Mouse (Mus musculus) limb, embryonic 11.5 days (tissue): ENCODE measurements at regions not wholly inside any gene's neighbourhood (a gene's known extent, or its start where the extent isn't known, plus 50 kb on each side); places are given as distances from the start of the nearest gene placed in this dataset.

Source experiments
- ATAC-seq: fragments of 200-750 bp; cut with Nextera tagmentation; 2 replicates; pipeline ENCODE4 v1.8.0; 2017; ENCODE audit warnings: low read depth; ENCODE audit not compliant: insufficient number of reproducible peaks, low FRiP score, low TSS enrichment
- DNase-seq: peaks from one replicate; pipeline ENCODE4 v3.0.0-alpha.2; 2015; ENCODE audit warnings: low spot score
- H3K27ac ChIP-seq: fragments of 300-500 bp; sonication (generic); replicated peaks from 2 replicates; pipeline ENCODE4 v1.5.1; 2014; ENCODE audit warnings: low read depth, mild to moderate bottlenecking, low read length
- H3K27me3 ChIP-seq: fragments of 300-500 bp; sonication (generic); 2 replicates; pipeline ENCODE4 v1.6.1; 2014; ENCODE audit warnings: mild to moderate bottlenecking, low read length, mixed read lengths; ENCODE audit not compliant: control insufficient read depth, insufficient read depth
- H3K36me3 ChIP-seq: fragments of 300-500 bp; sonication (generic); 2 replicates; pipeline ENCODE4 v1.6.1; 2014; ENCODE audit warnings: mild to moderate bottlenecking, low read length, moderate library complexity, mixed read lengths; ENCODE audit not compliant: control insufficient read depth, insufficient read depth
- H3K4me1 ChIP-seq: fragments of 300-500 bp; sonication (generic); 2 replicates; pipeline ENCODE4 v1.6.1; 2014; ENCODE audit warnings: low read length, mixed read lengths; ENCODE audit not compliant: control insufficient read depth, insufficient read depth
- H3K4me2 ChIP-seq: fragments of 300-500 bp; sonication (generic); 2 replicates; pipeline ENCODE4 v1.6.1; 2014; ENCODE audit warnings: low read depth, mild to moderate bottlenecking, moderate library complexity; ENCODE audit not compliant: severe bottlenecking
- H3K4me3 ChIP-seq: fragments of 300-500 bp; sonication (generic); 2 replicates; pipeline ENCODE4 v1.5.1; 2014; ENCODE audit warnings: low read depth, low read length
- H3K9ac ChIP-seq: fragments of 300-500 bp; sonication (generic); 2 replicates; pipeline ENCODE4 v1.6.1; 2014; ENCODE audit warnings: mild to moderate bottlenecking, low read length
- H3K9me3 ChIP-seq: fragments of 300-500 bp; sonication (generic); 2 replicates; pipeline ENCODE4 v1.6.1; 2016; ENCODE audit warnings: low read length; ENCODE audit not compliant: control insufficient read depth
- WGBS: fragments of 180-500 bp; shearing (Covaris S2); extraction: QIAGEN DNeasy Blood & Tissue Kit; methylation state at CpG from one replicate; pipeline ENCODE4 v1.1.7; 2014; 5-methylcytosine and 5-hydroxymethylcytosine counted together

- H3K36me3 ChIP-seq = no peaks in the 10 kb centered on the region
- no peak overlapping the region for H3K27ac ChIP-seq
- no peak overlapping the region for H3K4me2 ChIP-seq
- no peaks in the 10 kb centered on the region for H3K4me1 ChIP-seq
- no peak overlapping the region for H3K4me3 ChIP-seq
- 83% methylated on average over 2 of the region's 2 CpGs for WGBS
- H3K9ac ChIP-seq = no peak overlapping the region
- ATAC-seq = no peak
- no peaks in the 10 kb centered on the region for H3K27me3 ChIP-seq
- no peak for DNase-seq
- H3K9me3 ChIP-seq = no peaks in the 10 kb centered on the region
Observed at GRCm38 (mm10) chr15:94032957-94033356, 432.3 kb downstream of the Adamts20 start.

GRCm38 (mm10) chr15:94025996-94026696, 430.5 kb upstream of the Prickle1 start:
- ATAC-seq = no peak
- H3K4me2 ChIP-seq = no peak overlapping the region
- no peaks in the 10 kb centered on the region for H3K36me3 ChIP-seq
- peaks cover 5% of the 10 kb centered on the region; the same call in 1 of the 2 replicates for H3K4me1 ChIP-seq
- H3K9me3 ChIP-seq = no peaks in the 10 kb centered on the region
- 39% methylated on average over 16 of the region's 16 CpGs for WGBS
- no peaks in the 10 kb centered on the region for H3K27me3 ChIP-seq
- peak; percentile 46 for DNase-seq
- no peak overlapping the region for H3K4me3 ChIP-seq
- no peak overlapping the region for H3K9ac ChIP-seq
- H3K27ac ChIP-seq = no peak overlapping the region; the same call in 1 of the 2 replicates

DNA sequence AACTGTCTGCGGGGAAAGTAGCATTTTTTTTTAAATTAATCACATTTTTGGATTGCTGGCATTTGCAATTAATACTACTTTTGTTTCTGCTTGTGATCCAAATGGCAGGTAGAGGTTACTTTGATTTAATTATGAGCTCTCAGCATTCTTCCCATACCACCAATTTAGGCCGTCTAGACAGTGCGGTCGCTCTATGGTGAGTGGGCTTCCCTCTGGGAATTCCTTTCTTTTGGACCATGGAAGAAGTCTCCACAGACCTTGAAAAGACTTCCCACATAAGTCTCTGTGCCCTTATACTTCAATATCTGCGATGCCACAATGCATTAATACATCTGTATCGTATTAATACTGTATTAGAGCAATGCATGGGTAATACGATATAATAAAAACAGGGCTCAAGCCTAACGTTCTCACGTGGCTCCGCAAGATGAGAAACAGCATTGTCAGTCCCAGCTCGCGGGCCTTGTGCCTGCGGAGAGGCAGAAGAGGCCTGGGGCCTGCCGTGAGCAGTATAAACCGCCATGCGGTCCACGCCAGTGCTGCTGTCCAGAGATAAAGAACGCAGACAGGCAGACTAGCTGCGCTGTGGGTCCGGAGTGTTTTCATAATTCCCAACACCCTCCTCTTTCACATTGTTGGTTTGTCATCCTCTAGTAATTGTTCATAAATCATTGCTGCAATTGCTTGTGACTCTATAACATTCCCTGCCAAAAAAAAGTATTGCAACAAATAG, 429.7 kb upstream of the Prickle1 start:
- DNase-seq (peak; percentile 61), ATAC-seq (no peak)
- H3K27ac ChIP-seq = no peak overlapping the region
- H3K4me2 ChIP-seq = no peak overlapping the region
- no peak overlapping the region for H3K4me3 ChIP-seq
- no peaks in the 10 kb centered on the region for H3K9me3 ChIP-seq
- 63% methylated on average over 20 of the region's 20 CpGs for WGBS
- H3K36me3 ChIP-seq = no peaks in the 10 kb centered on the region
- H3K4me1 ChIP-seq = peaks cover 5% of the 10 kb centered on the region; the same call in 1 of the 2 replicates
- H3K27me3 ChIP-seq = no peaks in the 10 kb centered on the region
- H3K9ac ChIP-seq = no peak overlapping the region

DNA sequence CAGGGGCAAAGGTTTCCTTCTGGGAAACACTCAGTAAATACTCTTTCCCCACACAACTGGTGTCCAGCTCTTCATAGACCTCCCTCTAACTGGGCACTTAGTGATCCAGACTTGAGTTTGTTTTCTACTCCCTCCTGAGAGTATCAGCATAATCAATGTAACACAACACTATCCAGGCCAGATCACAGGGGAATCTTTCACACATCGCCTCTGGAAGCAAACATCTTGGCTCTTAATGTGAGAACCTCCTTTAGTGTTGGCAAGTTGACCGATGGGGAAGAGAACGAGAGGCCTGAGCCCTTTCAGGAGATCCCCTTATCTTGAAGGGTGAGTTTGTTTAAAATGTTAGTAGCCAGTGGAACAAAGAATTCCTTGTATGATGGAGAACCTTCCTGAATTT, 429.1 kb upstream of the Prickle1 start:
- H3K9me3 ChIP-seq = no peaks in the 10 kb centered on the region
- no peaks in the 10 kb centered on the region for H3K36me3 ChIP-seq
- H3K27me3 ChIP-seq = no peaks in the 10 kb centered on the region
- peaks cover 5% of the 10 kb centered on the region; the same call in 1 of the 2 replicates for H3K4me1 ChIP-seq
- DNase-seq (peak; percentile 20), ATAC-seq (no peak)
- 74% methylated on average over 3 of the region's 3 CpGs for WGBS
- no peak overlapping the region for H3K4me2 ChIP-seq
- no peak overlapping the region for H3K27ac ChIP-seq
- H3K9ac ChIP-seq = no peak overlapping the region
- no peak overlapping the region for H3K4me3 ChIP-seq

- Histone ChIP-seq H3K27me3 (no peaks in the 10 kb centered on the region), H3K4me2 (no peak overlapping the region), H3K4me3 (no peak overlapping the region), H3K4me1 (peaks cover 5% of the 10 kb centered on the region; the same call in 1 of the 2 replicates), H3K9me3 (no peaks in the 10 kb centered on the region), H3K36me3 (no peaks in the 10 kb centered on the region), H3K27ac (no peak overlapping the region), H3K9ac (no peak overlapping the region)
- no peak for ATAC-seq
- 73% methylated on average over 4 of the region's 4 CpGs for WGBS
- peak; percentile 22 for DNase-seq
Observed at GRCm38 (mm10) chr15:94024126-94024730, 428.5 kb upstream of the Prickle1 start.

- peak; percentile 13 for DNase-seq
- Histone ChIP-seq H3K27me3 (no peaks in the 10 kb centered on the region), H3K36me3 (no peaks in the 10 kb centered on the region), H3K4me2 (no peak overlapping the region), H3K4me1 (peaks cover 5% of the 10 kb centered on the region; the same call in 1 of the 2 replicates), H3K9ac (no peak overlapping the region), H3K4me3 (no peak overlapping the region), H3K27ac (no peak overlapping the region), H3K9me3 (no peaks in the 10 kb centered on the region)
- no peak for ATAC-seq
- WGBS = 93% methylated on average over 4 of the region's 4 CpGs
Observed at GRCm38 (mm10) chr15:94023501-94023900, 427.8 kb upstream of the Prickle1 start.

- Histone ChIP-seq H3K4me3 (no peak overlapping the region), H3K9ac (no peak overlapping the region), H3K9me3 (no peaks in the 10 kb centered on the region), H3K27ac (no peak overlapping the region), H3K4me1 (no peaks in the 10 kb centered on the region), H3K27me3 (no peaks in the 10 kb centered on the region), H3K4me2 (no peak overlapping the region), H3K36me3 (no peaks in the 10 kb centered on the region)
- no peak for DNase-seq
- WGBS = 76% methylated on average over 9 of the region's 9 CpGs
- ATAC-seq = no peak
Observed at GRCm38 (mm10) chr15:94017814-94018213, 422.1 kb upstream of the Prickle1 start.

DNA sequence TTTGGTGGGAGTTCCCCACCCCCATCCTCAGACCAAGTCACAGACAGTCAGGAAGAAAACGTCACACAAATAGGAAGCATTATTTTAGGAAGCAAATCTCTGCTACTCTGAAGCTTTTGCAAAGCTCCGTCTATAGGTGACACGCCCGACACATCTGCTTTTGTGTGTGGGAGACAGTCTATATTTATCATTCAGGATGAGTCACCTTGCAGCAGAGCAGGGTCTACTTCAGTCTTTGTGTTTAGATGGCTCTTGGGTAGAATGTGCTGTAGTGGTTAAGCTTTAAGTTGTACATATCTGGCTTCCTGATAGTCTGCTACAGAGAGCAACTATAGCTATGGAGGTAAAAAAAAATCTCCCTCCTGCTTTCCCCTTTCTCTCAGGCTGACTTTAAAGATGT, 415.8 kb upstream of the Prickle1 start:
- Histone ChIP-seq H3K4me3 (no peak overlapping the region), H3K27me3 (no peaks in the 10 kb centered on the region), H3K4me2 (no peak overlapping the region), H3K9ac (no peak overlapping the region), H3K36me3 (no peaks in the 10 kb centered on the region), H3K27ac (no peak overlapping the region), H3K9me3 (no peaks in the 10 kb centered on the region), H3K4me1 (peaks cover 8% of the 10 kb centered on the region)
- no peak for DNase-seq
- WGBS = 78% methylated on average over 4 of the region's 4 CpGs
- ATAC-seq = no peak
